9 mouse cellular contexts compared by ENCODE assay signal in genomic region chr2:145610796-145611705, GRCm38 (mm10).
DNase-seq lines count a peak whose midpoint lies in the region; ATAC-seq and TF ChIP-seq lines count a peak whose summit lies in the region.
"Had no signal": no experiment of that assay in that cellular context is flagged by ENCODE, and none has a peak within 500 bp of the region (broad histone marks: within the 10 kb centered on the region; RNA-seq: fewer than 3 reads in every experiment).

No protein-coding gene starts in this region.

- no peak overlapping the region for H3K4me2 ChIP-seq in embryonic facial prominence, embryonic 11.5 days (ENCODE audit: low read depth, low read length)
- H3K4me2 ChIP-seq in lung, postnatal 0 days (replicated peaks; ENCODE audit: low read depth, low read length), result no peak overlapping the region
- H3K4me2 ChIP-seq: stomach, embryonic 15.5 days had no signal

- H3K27me3 ChIP-seq in heart, embryonic 10.5 days (ENCODE audit: insufficient read depth, poor library complexity, severe bottlenecking), result no peaks in the 10 kb centered on the region
- H3K27me3 ChIP-seq in embryonic facial prominence, embryonic 11.5 days (ENCODE audit: control insufficient read depth, insufficient read depth, low read length), result no peaks in the 10 kb centered on the region
- H3K27me3 ChIP-seq in lung, postnatal 0 days (replicated peaks; ENCODE audit: insufficient read depth, low read length), result no peaks in the 10 kb centered on the region
- H3K27me3 ChIP-seq: stomach, embryonic 15.5 days had no signal

- TF ChIP-seq CTCF in lung, postnatal 0 days (IDR thresholded peaks at IDR 0.05), result peak; percentile 80

- H3K4me3 ChIP-seq in heart, embryonic 10.5 days, result no peak overlapping the region
- H3K4me3 ChIP-seq in embryonic facial prominence, embryonic 11.5 days (ENCODE audit: low read depth, low read length), result no peak overlapping the region
- H3K4me3 ChIP-seq in lung, postnatal 0 days (ENCODE audit: low read depth, low read length), result no peak overlapping the region
- H3K4me3 ChIP-seq: stomach, embryonic 15.5 days had no signal

- no peak overlapping the region for H3K9ac ChIP-seq in embryonic facial prominence, embryonic 11.5 days (replicated peaks; ENCODE audit: low read length)
- H3K9ac ChIP-seq in lung, postnatal 0 days (replicated peaks; ENCODE audit: low read depth), result no peak overlapping the region
- H3K9ac ChIP-seq: stomach, embryonic 15.5 days had no signal

- TF ChIP-seq EP300 in lung, postnatal 0 days (IDR thresholded peaks at IDR 0.05), result no peak

- no peaks in the 10 kb centered on the region for H3K36me3 ChIP-seq in heart, embryonic 10.5 days
- no peaks in the 10 kb centered on the region for H3K36me3 ChIP-seq in embryonic facial prominence, embryonic 11.5 days (replicated peaks; ENCODE audit: control insufficient read depth, insufficient read depth, low read depth, low read length)
- no peaks in the 10 kb centered on the region for H3K36me3 ChIP-seq in lung, postnatal 0 days (ENCODE audit: insufficient read depth, low read length)
- H3K36me3 ChIP-seq: stomach, embryonic 15.5 days had no signal

- H3K9me3 ChIP-seq in heart, embryonic 10.5 days, result no peaks in the 10 kb centered on the region
- H3K9me3 ChIP-seq in embryonic facial prominence, embryonic 11.5 days (replicated peaks; ENCODE audit: control insufficient read depth, low read length), result no peaks in the 10 kb centered on the region
- no peaks in the 10 kb centered on the region for H3K9me3 ChIP-seq in lung, postnatal 0 days (ENCODE audit: low read length)
- H3K9me3 ChIP-seq: stomach, embryonic 15.5 days had no signal

- WGBS in heart, embryonic 10.5 days, result 36% methylated on average over 15 of the region's 15 CpGs
- WGBS in embryonic facial prominence, embryonic 11.5 days, result 43% methylated on average over 15 of the region's 15 CpGs
- 45% methylated on average over 15 of the region's 15 CpGs for WGBS in lung, postnatal 0 days

- DNase-seq in heart, adult 11 months, result peak; percentile 80
- no peak for DNase-seq in heart, embryonic 10.5 days (ENCODE audit: low spot score)
- peak; percentile 14 for DNase-seq in 3134 (ENCODE audit: extremely low read depth, insufficient read length, low spot score)
- DNase-seq in adrenal gland, postnatal 10 days, result peak; percentile 67
- peak; percentile 76 for DNase-seq in embryonic facial prominence, embryonic 11.5 days (ENCODE audit: low spot score)
- DNase-seq in kidney, postnatal 10 days, result peak; percentile 70
- peak; percentile 26 for DNase-seq in lung, postnatal 0 days (ENCODE audit: low spot score)
- peak; percentile 16 for DNase-seq in testis, postnatal 14 days (ENCODE audit: low spot score)

- no peak for ATAC-seq in embryonic facial prominence, embryonic 11.5 days (replicated peaks; ENCODE audit: insufficient number of reproducible peaks, low FRiP score, low TSS enrichment, low read depth)
- no peak for ATAC-seq in lung, postnatal 0 days

- no peak overlapping the region for H3K27ac ChIP-seq in heart, embryonic 10.5 days
- H3K27ac ChIP-seq in embryonic facial prominence, embryonic 11.5 days (replicated peaks; ENCODE audit: low read depth, low read length), result no peak overlapping the region
- H3K27ac ChIP-seq in lung, postnatal 0 days (ENCODE audit: low read length), result no peak overlapping the region
- H3K27ac ChIP-seq: stomach, embryonic 15.5 days had no signal

- peaks cover 10% of the 10 kb centered on the region; the same call in 1 of the 2 replicates for H3K4me1 ChIP-seq in heart, embryonic 10.5 days
- no peaks in the 10 kb centered on the region for H3K4me1 ChIP-seq in embryonic facial prominence, embryonic 11.5 days (ENCODE audit: control insufficient read depth, insufficient read depth, low read length)
- H3K4me1 ChIP-seq in lung, postnatal 0 days (ENCODE audit: insufficient read depth, low read depth, low read length), result no peaks in the 10 kb centered on the region
- H3K4me1 ChIP-seq: stomach, embryonic 15.5 days had no signal
